Mouse (Mus musculus) heart, adult 2 months (tissue): ENCODE measurements around the gene Ip6k2. TPM values are rescaled to one million over a fixed set of nuclear protein-coding genes. Genes with fewer than 3 reads are reported as not detected.

Experiments used
- DNase-seq, 2 experiments: peaks; one replicate each; pipeline ENCODE4 v3.0.0; 2021
- H3K27ac ChIP-seq: fragments of 200-600 bp; 2 replicates; pipeline ENCODE4 v1.8.1; 2022
- H3K27me3 ChIP-seq: fragments of 200-500 bp; 2 replicates; pipeline ENCODE4 v1.6.1; 2012; ENCODE audit warnings: mild to moderate bottlenecking, low read length, inconsistent platforms, mixed read lengths; ENCODE audit not compliant: control insufficient read depth, insufficient read depth
- H3K36me3 ChIP-seq: fragments of 200-500 bp; 2 replicates; pipeline ENCODE4 v1.6.1; 2012; ENCODE audit warnings: low read length, inconsistent platforms; ENCODE audit not compliant: control insufficient read depth, insufficient read depth
- H3K4me1 ChIP-seq: fragments of 200-500 bp; 2 replicates; pipeline ENCODE4 v1.6.1; 2011; ENCODE audit warnings: low read length; ENCODE audit not compliant: control insufficient read depth, insufficient read depth
- H3K4me3 ChIP-seq: fragments of 200-600 bp; 2 replicates; pipeline ENCODE4 v1.8.1; 2022
- H3K79me2 ChIP-seq: fragments of 200-500 bp; replicated peaks from 2 replicates; pipeline ENCODE4 v1.6.1; 2012; ENCODE audit warnings: mild to moderate bottlenecking, inconsistent platforms, low read length, moderate library complexity, mixed read lengths; ENCODE audit not compliant: control insufficient read depth, insufficient read depth
- H3K9ac ChIP-seq: fragments of 200-500 bp; 2 replicates; pipeline ENCODE4 v1.6.1; 2012; ENCODE audit warnings: low read depth, mild to moderate bottlenecking, control low read depth, inconsistent platforms, low read length, mixed read lengths
- CTCF ChIP-seq: fragments of 200-600 bp; IDR thresholded peaks from 2 replicates; pipeline ENCODE4 v1.8.1; 2022; ENCODE audit warnings: antibody characterized with exemption, mild to moderate bottlenecking, moderate library complexity
- EP300 ChIP-seq: fragments of 200-500 bp; IDR thresholded peaks from 2 replicates; pipeline ENCODE4 v1.6.1; 2011; ENCODE audit warnings: low read depth, low read length, control low read depth; ENCODE audit not compliant: insufficient read depth
- POLR2A ChIP-seq: fragments of 200-500 bp; IDR thresholded peaks from 2 replicates; pipeline ENCODE4 v1.6.1; 2011; ENCODE audit warnings: mild to moderate bottlenecking, low read depth, low read length, control low read depth; ENCODE audit not compliant: insufficient read depth
- WGBS: fragments of 180-500 bp; shearing (Covaris S2); methylation state at CpG from one replicate; pipeline ENCODE4 v1.1.7; 2018; 5-methylcytosine and 5-hydroxymethylcytosine counted together
- intact Hi-C: fragments of 180-260 bp; cut with DNase I; formaldehyde crosslinking; loops from one replicate; pipeline ENCODE4 v1.15.1; 2025
- polyA plus RNA-seq: library from polyadenylated mRNA; depleted of rRNA; stranded (reverse); fragments of >200 nt; gene quantifications from 2 replicates; pipeline ENCODE4 v1.2.3, GENCODE M21; 2012
- total RNA-seq, 2 experiments: library from RNA; stranded (reverse); gene quantifications; 2 replicates each; pipeline ENCODE4 v1.2.3; 2021

The Ip6k2 gene
- total and polyA plus RNA-seq, 3 experiments, result 19.2 to 22.3 (median 20.6) TPM

DNA sequence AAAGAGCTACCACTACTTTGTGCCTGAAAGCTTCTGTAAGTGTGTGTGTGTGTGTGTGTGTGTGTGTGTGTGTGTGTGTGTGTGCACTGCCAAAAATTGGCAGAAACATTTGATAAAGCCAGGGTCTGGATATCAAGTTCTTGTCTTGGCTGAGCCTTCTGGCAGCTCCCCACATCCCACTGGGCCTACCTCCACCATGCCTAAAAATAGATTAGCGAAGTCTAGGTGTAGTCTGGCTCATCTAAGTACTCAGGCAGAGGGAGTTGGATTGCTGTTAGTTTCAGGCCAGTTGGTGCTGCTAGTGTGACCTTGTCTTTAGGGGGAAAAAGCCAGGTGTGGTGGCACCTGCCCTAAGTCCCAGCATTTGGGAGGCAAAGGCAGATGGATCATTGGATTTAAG, 23.2 kb downstream of the Ip6k2 start:
- intact Hi-C loops, result loop anchor here (1.0 kb wide), 1 partner anchor 22 kb away; no protein-coding TSS in a partner anchor
- Histone ChIP-seq H3K4me3 (no peak overlapping the region), H3K27ac (peak overlapping the region; percentile 64), H3K79me2 (no peaks in the 10 kb centered on the region), H3K36me3 (no peaks in the 10 kb centered on the region; the same call in 1 of the 2 replicates), H3K4me1 (peaks cover 14% of the 10 kb centered on the region), H3K9ac (no peak overlapping the region), H3K27me3 (no peaks in the 10 kb centered on the region)
- TF ChIP-seq POLR2A (no peak), CTCF (no peak), EP300 (no peak)
- DNase-seq, result peak in 1 of 2 experiments; percentile 70
- WGBS, result 52% methylated on average over 1 of the region's 1 CpGs

DNA sequence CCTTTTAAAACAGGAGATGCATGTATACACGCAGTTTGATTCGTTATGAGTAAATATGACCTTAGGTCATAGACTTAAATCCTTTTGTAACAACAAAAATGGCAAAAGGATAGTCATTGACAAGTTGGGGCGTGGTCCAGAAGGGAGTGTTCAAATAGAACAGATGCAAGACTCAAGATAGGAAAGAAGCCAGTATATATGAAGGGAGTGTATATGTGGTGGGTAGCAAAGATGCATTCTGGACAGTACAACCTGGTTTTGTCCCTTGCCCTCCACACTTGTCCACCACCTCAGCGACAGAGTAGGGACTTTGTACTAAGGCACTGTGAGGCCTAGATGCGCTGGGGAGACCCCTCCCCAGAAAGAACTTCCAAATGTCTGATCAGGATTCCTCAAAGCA, 24.1 kb downstream of the Ip6k2 start:
- Histone ChIP-seq H3K9ac (0 out of 2 replicates have a peak overlapping the region, but pooled peaks have one; percentile 30), H3K79me2 (no peaks in the 10 kb centered on the region), H3K27ac (peak overlapping the region; percentile 64), H3K4me3 (no peak overlapping the region), H3K36me3 (no peaks in the 10 kb centered on the region; the same call in 1 of the 2 replicates), H3K27me3 (no peaks in the 10 kb centered on the region), H3K4me1 (peaks cover 14% of the 10 kb centered on the region)
- TF ChIP-seq CTCF (no peak), POLR2A (no peak), EP300 (no peak)
- 68% methylated on average over 5 of the region's 5 CpGs for WGBS
- DNase-seq, result no peak
- intact Hi-C loops, result loop anchor here (1.0 to 2.0 kb wide), 2 partner anchors 19 to 22 kb away; partner anchors contain the start of gene Celsr3

- peak within 1 kb of the TSS; percentile 95 for H3K4me3 ChIP-seq
- H3K36me3 ChIP-seq, result no peaks in the 10 kb centered on the region; the same call in 1 of the 2 replicates
- WGBS, result under 1% methylated on average over 62 of the region's 62 CpGs
- peak within 1 kb of the TSS; percentile 89 for H3K27ac ChIP-seq
- no peaks in the 10 kb centered on the region for H3K79me2 ChIP-seq
- intact Hi-C loops, result loop anchor here (2.0 kb wide), 1 partner anchor 19 kb away; the partner anchor contains the start of gene Celsr3
- peak; percentile 95 to 98 for DNase-seq
- H3K27me3 ChIP-seq, result no peaks in the 10 kb centered on the region
- peaks cover 14% of the 10 kb centered on the region for H3K4me1 ChIP-seq
- H3K9ac ChIP-seq, result peak within 1 kb of the TSS; percentile 99
- TF ChIP-seq POLR2A, result peak; percentile 54; the same call in 1 of the 2 replicates
- 0 out of 2 replicates have a peak, but pooled peaks have one; percentile 49 for TF ChIP-seq EP300
- TF ChIP-seq CTCF, result peak; percentile 89
These were observed 24.6 kb downstream of the Ip6k2 start, which contains the start of gene Nckipsd for GRCm38 (mm10) chr9:108808163-108808665. TSS of gene Nckipsd (plus strand) at chr9:108808368.

- peak overlapping the region; percentile 89 for H3K27ac ChIP-seq
- no peaks in the 10 kb centered on the region for H3K79me2 ChIP-seq
- peaks cover 14% of the 10 kb centered on the region for H3K4me1 ChIP-seq
- peak; percentile 49 to 59 for DNase-seq
- no peaks in the 10 kb centered on the region; the same call in 1 of the 2 replicates for H3K36me3 ChIP-seq
- H3K27me3 ChIP-seq, result no peaks in the 10 kb centered on the region
- peak overlapping the region; percentile 99; the same call in 1 of the 2 replicates for H3K9ac ChIP-seq
- TF ChIP-seq POLR2A (no peak), CTCF (no peak), EP300 (no peak)
- intact Hi-C loops, result loop anchor here (2.0 kb wide), 1 partner anchor 18 kb away; the partner anchor contains the start of gene Celsr3
- 31% methylated on average over 5 of the region's 5 CpGs for WGBS
- peak overlapping the region; percentile 95 for H3K4me3 ChIP-seq
These were observed 25.6 kb downstream of the Ip6k2 start for GRCm38 (mm10) chr9:108809188-108809587.

GRCm38 (mm10) chr9:108809723-108810122, 26.1 kb downstream of the Ip6k2 start:
- TF ChIP-seq CTCF, result no peak
- DNase-seq, result no peak
- H3K4me1 ChIP-seq, result peaks cover 14% of the 10 kb centered on the region
- H3K36me3 ChIP-seq, result no peaks in the 10 kb centered on the region; the same call in 1 of the 2 replicates
- H3K27me3 ChIP-seq, result no peaks in the 10 kb centered on the region
- no peaks in the 10 kb centered on the region for H3K79me2 ChIP-seq
- 56% methylated on average over 6 of the region's 6 CpGs for WGBS
- peak overlapping the region; percentile 95; the same call in 1 of the 2 replicates for H3K4me3 ChIP-seq
- peak overlapping the region; percentile 89 for H3K27ac ChIP-seq
- H3K9ac ChIP-seq, result no peak overlapping the region
- intact Hi-C loops, result loop anchor here (2.0 kb wide), 1 partner anchor 17 kb away; the partner anchor contains the start of gene Celsr3

DNA sequence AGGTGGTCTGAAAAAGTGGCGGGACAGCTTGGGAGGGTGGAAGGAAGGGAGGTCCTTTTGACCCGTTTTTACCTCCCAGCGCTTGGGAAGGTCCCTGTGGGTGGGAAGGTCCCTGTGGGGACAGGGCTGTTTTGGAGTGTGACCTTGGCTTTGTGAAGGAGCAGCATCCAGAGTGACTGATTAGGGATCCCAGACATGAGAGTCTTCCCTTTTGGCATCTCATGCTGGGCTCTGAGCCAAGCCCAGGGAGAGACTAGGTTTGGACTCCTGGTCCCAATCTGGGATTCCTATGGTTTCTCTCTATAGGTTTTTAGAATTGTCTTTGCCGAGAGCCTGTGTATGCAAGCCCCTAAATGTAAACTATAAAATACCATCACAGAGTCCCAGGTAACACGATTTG, 26.9 kb downstream of the Ip6k2 start:
- Histone ChIP-seq H3K9ac (no peak overlapping the region), H3K27ac (no peak overlapping the region), H3K27me3 (no peaks in the 10 kb centered on the region), H3K36me3 (no peaks in the 10 kb centered on the region; the same call in 1 of the 2 replicates), H3K79me2 (no peaks in the 10 kb centered on the region), H3K4me1 (peaks cover 14% of the 10 kb centered on the region), H3K4me3 (no peak overlapping the region)
- WGBS, result 53% methylated on average over 5 of the region's 5 CpGs
- TF ChIP-seq CTCF (no peak), EP300 (no peak), POLR2A (no peak)
- intact Hi-C loops, result no loop called here
- DNase-seq, result no peak
